Mouse (Mus musculus) MEL (cell line): ENCODE data around the gene Sdhaf3.

Experiments
- NELFE ChIP-seq: IDR thresholded peaks from 2 replicates; pipeline ENCODE4 v1.6.1; 2011; ENCODE audit warnings: low read depth, low read length, improper control_type of control experiment
- RCOR1 ChIP-seq: IDR thresholded peaks from 2 replicates; pipeline ENCODE4 v1.6.1; 2012; ENCODE audit warnings: low read depth, mild to moderate bottlenecking, inconsistent platforms, low read length, improper control_type of control experiment
- ZC3H11A ChIP-seq: IDR thresholded peaks from 2 replicates; pipeline ENCODE4 v1.6.1; 2012; ENCODE audit warnings: low read depth, mild to moderate bottlenecking, inconsistent platforms, low read length, improper control_type of control experiment
- ZMIZ1 ChIP-seq: IDR thresholded peaks from 2 replicates; pipeline ENCODE4 v1.6.1; 2012; ENCODE audit warnings: low read depth, mild to moderate bottlenecking, inconsistent platforms, low read length, improper control_type of control experiment, moderate library complexity

GRCm38 (mm10) chr6:6999015-6999414, 43.2 kb downstream of the Sdhaf3 start:
- TF ChIP-seq NELFE (no peak), RCOR1 (no peak), ZC3H11A (no peak), ZMIZ1 (no peak)
